Mouse (Mus musculus) CH12.LX (cell line): ENCODE results near the gene Pgam2. TPM values are rescaled to one million over a fixed set of nuclear protein-coding genes. Genes with fewer than 3 reads are reported as not detected.

Source experiments
- DNase-seq: peaks from one replicate; pipeline ENCODE4 v3.0.0-alpha.2; 2013; ENCODE audit errors: extremely low read depth
- H3K27ac ChIP-seq: 2 replicates; pipeline ENCODE4 v1.5.1; 2012; ENCODE audit warnings: low read depth, mild to moderate bottlenecking, control low read depth, moderate library complexity; ENCODE audit not compliant: insufficient read depth
- H3K27me3 ChIP-seq: replicated peaks from 2 replicates; pipeline ENCODE3; 2012; ENCODE audit warnings: inconsistent platforms
- H3K36me3 ChIP-seq, 2 experiments: replicated peaks in 1 of 2; 2 replicates each; pipeline versions ENCODE3 to v1.6.1; 2012; ENCODE audit warnings: inconsistent platforms in 1 of 2, low read length in 1 of 2, mild to moderate bottlenecking in 1 of 2, mixed read lengths in 1 of 2, moderate library complexity in 1 of 2; ENCODE audit not compliant: control insufficient read depth in 1 of 2, insufficient read depth in 1 of 2
- H3K4me1 ChIP-seq, 2 experiments: 2 replicates each; pipeline ENCODE4 v1.6.1; 2012; ENCODE audit warnings: inconsistent platforms in 1 of 2, moderate library complexity in 1 of 2; ENCODE audit not compliant: insufficient read depth in 2 of 2, control insufficient read depth in 1 of 2
- H3K4me2 ChIP-seq: 2 replicates; pipeline ENCODE4 v1.6.1; 2012; ENCODE audit warnings: low read depth, mild to moderate bottlenecking, control low read depth; ENCODE audit not compliant: poor library complexity, insufficient read depth, severe bottlenecking
- H3K4me3 ChIP-seq, 3 experiments: fragments of 150-350 bp in 1 of 3; sonication (generic) in 1 of 3; replicated peaks in 1 of 3; 2 replicates each; pipeline versions ENCODE3 to v1.5.1; 2011 to 2012; ENCODE audit warnings: low read depth in 2 of 3, low read length in 2 of 3, mild to moderate bottlenecking in 2 of 3, moderate library complexity in 2 of 3, control low read depth in 1 of 3, improper control_type of control experiment in 1 of 3, inconsistent platforms in 1 of 3, mixed read lengths in 1 of 3; ENCODE audit not compliant: poor library complexity in 1 of 3
- H3K79me2 ChIP-seq: replicated peaks from 2 replicates; pipeline ENCODE4 v1.6.1; 2012; ENCODE audit warnings: mild to moderate bottlenecking, moderate library complexity; ENCODE audit not compliant: control insufficient read depth, poor library complexity, insufficient read depth, severe bottlenecking; ENCODE audit errors: extremely low read depth
- H3K9ac ChIP-seq: 2 replicates; pipeline ENCODE4 v1.6.1; 2012; ENCODE audit warnings: low read depth, mild to moderate bottlenecking, control low read depth, moderate library complexity; ENCODE audit not compliant: insufficient read depth
- H3K9me3 ChIP-seq: replicated peaks from 2 replicates; pipeline ENCODE3; 2012; ENCODE audit warnings: low read length, inconsistent platforms, mixed read lengths
- BHLHE40 ChIP-seq: IDR thresholded peaks from 2 replicates; pipeline ENCODE4 v1.6.1; 2011; ENCODE audit warnings: mild to moderate bottlenecking, low read depth, low read length, improper control_type of control experiment
- CHD2 ChIP-seq: IDR thresholded peaks from 2 replicates; pipeline ENCODE4 v1.6.1; 2011; ENCODE audit warnings: low read length, improper control_type of control experiment
- CTCF ChIP-seq, 2 experiments: IDR thresholded peaks in 1 of 2; conservative IDR thresholded peaks in 1 of 2; 2 replicates each; pipeline ENCODE4 v1.5.1; 2011 to 2012; ENCODE audit warnings: low read depth in 2 of 2, low read length in 2 of 2, improper control_type of control experiment in 1 of 2, inconsistent platforms in 1 of 2, mild to moderate bottlenecking in 1 of 2, moderate library complexity in 1 of 2
- EP300 ChIP-seq: IDR thresholded peaks from 2 replicates; pipeline ENCODE4 v1.6.1; 2011; ENCODE audit warnings: low read length, improper control_type of control experiment
- ETS1 ChIP-seq: conservative IDR thresholded peaks from 2 replicates; pipeline ENCODE4 v1.6.1; 2012; ENCODE audit warnings: low read depth, mild to moderate bottlenecking, inconsistent platforms, low read length, improper control_type of control experiment, moderate library complexity
- JUND ChIP-seq: conservative IDR thresholded peaks from 2 replicates; pipeline ENCODE4 v1.6.1; 2011; ENCODE audit warnings: low read depth, low read length, improper control_type of control experiment
- KAT2A ChIP-seq: IDR thresholded peaks from 2 replicates; pipeline ENCODE4 v1.6.1; 2012; ENCODE audit warnings: low read length, improper control_type of control experiment, inconsistent platforms; ENCODE audit not compliant: insufficient replicate concordance
- MAFK ChIP-seq: IDR thresholded peaks from 2 replicates; pipeline ENCODE4 v1.6.1; 2011; ENCODE audit warnings: low read length, improper control_type of control experiment; ENCODE audit not compliant: insufficient replicate concordance
- MAX ChIP-seq: IDR thresholded peaks from 2 replicates; pipeline ENCODE4 v1.6.1; 2011; ENCODE audit warnings: low read length, improper control_type of control experiment
- MAZ ChIP-seq: IDR thresholded peaks from 2 replicates; pipeline ENCODE4 v1.6.1; 2012; ENCODE audit warnings: low read depth, mild to moderate bottlenecking, inconsistent platforms, low read length, improper control_type of control experiment, moderate library complexity
- MYC ChIP-seq: IDR thresholded peaks from 2 replicates; pipeline ENCODE4 v1.6.1; 2011; ENCODE audit warnings: low read depth, mild to moderate bottlenecking, improper control_type of control experiment, low read length
- PAX5 ChIP-seq: IDR thresholded peaks from 2 replicates; pipeline ENCODE4 v1.6.1; 2012; ENCODE audit warnings: low read length, inconsistent platforms, mixed read lengths
- POLR2AphosphoS2 ChIP-seq: IDR thresholded peaks from 2 replicates; pipeline ENCODE4 v1.6.1; 2011; ENCODE audit warnings: low read depth, low read length, improper control_type of control experiment
- RAD21 ChIP-seq: IDR thresholded peaks from 2 replicates; pipeline ENCODE4 v1.6.1; 2011; ENCODE audit warnings: low read depth, mild to moderate bottlenecking, low read length, improper control_type of control experiment, moderate library complexity
- RCOR1 ChIP-seq: conservative IDR thresholded peaks from 2 replicates; pipeline ENCODE4 v1.6.1; 2012; ENCODE audit warnings: low read depth, mild to moderate bottlenecking, inconsistent platforms, low read length, improper control_type of control experiment
- SMC3 ChIP-seq: IDR thresholded peaks from 2 replicates; pipeline ENCODE4 v1.6.1; 2011; ENCODE audit warnings: low read depth, low read length, improper control_type of control experiment
- TCF12 ChIP-seq: IDR thresholded peaks from 2 replicates; pipeline ENCODE4 v1.6.1; 2014; ENCODE audit warnings: low read depth, mild to moderate bottlenecking, inconsistent platforms, low read length, improper control_type of control experiment
- USF1 ChIP-seq: IDR thresholded peaks from 2 replicates; pipeline ENCODE4 v1.6.1; 2014; ENCODE audit warnings: low read depth, mild to moderate bottlenecking, inconsistent platforms, low read length, improper control_type of control experiment
- ZKSCAN1 ChIP-seq: IDR thresholded peaks from 2 replicates; pipeline ENCODE4 v1.6.1; 2012; ENCODE audit warnings: low read depth, inconsistent platforms, low read length, improper control_type of control experiment, borderline replicate concordance
- ZMIZ1 ChIP-seq: IDR thresholded peaks from 2 replicates; pipeline ENCODE4 v1.6.1; 2012; ENCODE audit warnings: low read depth, mild to moderate bottlenecking, inconsistent platforms, low read length, improper control_type of control experiment
- ZNF384 ChIP-seq: IDR thresholded peaks from 2 replicates; pipeline ENCODE4 v1.6.1; 2012; ENCODE audit warnings: low read depth, low read length, improper control_type of control experiment, inconsistent platforms
- dilution Hi-C: fragments of 300-500 bp; cut with MboI; formaldehyde crosslinking; loops from 2 replicates; pipeline ENCODE4 v1.14.3; 2020; ENCODE audit warnings: low sequenced_read_pairs; ENCODE audit not compliant: extremely low pct_unique_long_range_greater_than_20kb, extremely low pct_ligation_motif_present
- in situ Hi-C: fragments of 300-500 bp; cut with MboI; formaldehyde crosslinking; loops from 3 replicates; pipeline ENCODE4 v1.14.3; 2019; ENCODE audit warnings: low sequenced_read_pairs, low pct_ligation_motif_present, low pct_unique_long_range_greater_than_20kb, mixed read lengths
- polyA plus RNA-seq: library from polyadenylated mRNA; unstranded; fragments of >175 nt; gene quantifications from 2 replicates; pipeline ENCODE4 v1.2.1, GENCODE M21; 2012; ENCODE audit warnings: low read depth; ENCODE audit not compliant: insufficient read length
- total RNA-seq, 2 experiments: library from RNA; depleted of rRNA; stranded (reverse); fragments of 300-350 nt in 1 of 2; fragments of >200 nt in 1 of 2; gene quantifications; 2 replicates each; pipeline ENCODE4 v1.2.3; 2012 to 2014

Pgam2 gene
- total and polyA plus RNA-seq, 3 experiments = 0.64 to 2.5 TPM; not detected in 1

DNA sequence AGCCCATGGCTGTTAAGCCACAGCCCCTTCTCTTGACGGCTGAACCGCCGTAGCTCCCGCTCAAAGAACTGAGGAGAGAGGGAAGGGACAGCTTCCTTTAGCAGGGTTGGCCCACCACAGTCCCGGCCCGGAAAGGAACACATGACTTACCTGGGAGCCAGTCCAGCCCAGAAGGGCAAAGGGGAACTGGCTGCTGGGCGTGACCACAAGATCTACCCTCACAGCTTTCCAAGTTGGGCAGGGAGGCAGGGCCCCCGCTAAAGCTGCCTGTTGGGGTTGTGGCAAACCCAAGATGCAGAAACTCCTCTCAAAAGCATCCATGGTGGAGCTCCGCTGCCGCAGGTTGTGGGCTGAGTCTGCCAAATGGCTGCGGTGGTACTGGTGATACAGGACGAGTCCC, 25.8 kb upstream of the Pgam2 start:
- dilution Hi-C loops (no loop called here), in situ Hi-C loops (no loop called here)
- H3K9me3 ChIP-seq = no peaks in the 10 kb centered on the region
- no peak overlapping the region for H3K27ac ChIP-seq
- no peaks in the 10 kb centered on the region for H3K79me2 ChIP-seq
- H3K4me2 ChIP-seq = no peak overlapping the region
- TF ChIP-seq RAD21 (no peak), ZMIZ1 (no peak), RCOR1 (no peak), ZNF384 (no peak), MAZ (no peak), MAFK (no peak), SMC3 (no peak), ETS1 (no peak), MAX (no peak), POLR2AphosphoS2 (no peak), EP300 (no peak), MYC (no peak), KAT2A (no peak), USF1 (no peak), BHLHE40 (no peak), CHD2 (no peak)
- no peak overlapping the region for H3K4me3 ChIP-seq
- no peaks in the 10 kb centered on the region for H3K27me3 ChIP-seq
- no peak for DNase-seq
- no peak overlapping the region for H3K9ac ChIP-seq
- peaks cover 3 to 20% of the 10 kb centered on the region in 2 experiments; a peak in 3 of 4 replicates for H3K4me1 ChIP-seq
- peaks cover 52 to 55% of the 10 kb centered on the region in 2 experiments for H3K36me3 ChIP-seq

DNA sequence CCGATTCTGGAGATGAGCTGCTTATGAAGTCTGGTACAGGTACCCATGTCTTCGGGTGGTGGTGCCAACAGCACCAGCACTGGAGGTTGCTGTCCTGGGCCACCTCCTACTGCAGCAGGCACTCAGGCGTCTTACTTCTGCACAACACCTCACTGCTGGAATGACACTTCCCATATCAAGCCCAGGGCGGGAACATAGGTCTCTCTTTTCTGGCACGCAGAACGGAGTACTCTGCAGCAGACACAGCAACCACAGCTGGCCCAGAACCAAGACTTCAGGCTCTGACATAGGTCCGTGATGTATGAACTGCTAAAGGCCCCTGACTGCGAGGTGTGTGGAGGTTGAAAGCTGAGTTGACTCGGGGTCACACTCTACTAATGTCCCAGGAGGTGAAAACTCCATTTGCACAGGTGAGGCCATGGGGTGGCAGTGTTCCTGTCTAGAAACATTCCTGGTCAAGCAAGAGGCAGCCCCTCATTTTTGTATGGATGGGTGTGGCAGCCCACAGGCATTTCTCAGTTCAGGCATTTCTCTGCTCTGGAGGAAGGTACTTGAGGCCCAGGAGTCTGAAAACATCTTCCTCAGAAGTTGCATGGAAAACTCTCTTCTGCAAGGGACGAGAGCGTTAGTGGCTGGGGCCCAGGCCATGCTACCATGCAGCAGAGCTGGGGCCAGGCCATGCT, 25.1 kb upstream of the Pgam2 start:
- H3K4me1 ChIP-seq = peaks cover 0 to 14% of the 10 kb centered on the region in 2 experiments; a peak in 1 of 4 replicates
- H3K9me3 ChIP-seq = no peaks in the 10 kb centered on the region
- no peak for DNase-seq
- H3K36me3 ChIP-seq = peaks cover 47 to 50% of the 10 kb centered on the region in 2 experiments
- H3K4me2 ChIP-seq = no peak overlapping the region
- TF ChIP-seq EP300 (no peak), ZKSCAN1 (no peak), MAFK (no peak), TCF12 (no peak), JUND (no peak), SMC3 (peak; percentile 10; the same call in 1 of the 2 replicates), PAX5 (no peak), USF1 (no peak), CTCF (conservative IDR thresholded peaks at IDR 0.05 in 1 of 2, IDR thresholded peaks at IDR 0.05 in 1 of 2; ENCODE audit: low read depth in 2 of 2, low read length in 2 of 2) (peak in 1 of 2 experiments; percentile 8; a peak in 1 of 4 replicates), KAT2A (no peak)
- H3K9ac ChIP-seq = no peak overlapping the region
- dilution Hi-C loops (no loop called here), in situ Hi-C loops (no loop called here)
- no peak overlapping the region for H3K4me3 ChIP-seq
- no peaks in the 10 kb centered on the region for H3K79me2 ChIP-seq
- H3K27ac ChIP-seq = no peak overlapping the region
- no peaks in the 10 kb centered on the region for H3K27me3 ChIP-seq
